Mouse (Mus musculus) cortical plate, adult 2 months (tissue): ENCODE data around the gene Rere.

ENCODE experiments used
- CTCF ChIP-seq: fragments of 200-500 bp; IDR thresholded peaks from 2 replicates; pipeline ENCODE4 v1.5.1; 2011; ENCODE audit warnings: mild to moderate bottlenecking, control low read depth, low read length; ENCODE audit not compliant: insufficient read depth; ENCODE audit errors: extremely low read depth
- POLR2A ChIP-seq: fragments of 200-500 bp; IDR thresholded peaks from 2 replicates; pipeline ENCODE4 v1.6.1; 2011; ENCODE audit warnings: mild to moderate bottlenecking, low read length, control low read depth; ENCODE audit not compliant: insufficient read depth; ENCODE audit errors: extremely low read depth

DNA sequence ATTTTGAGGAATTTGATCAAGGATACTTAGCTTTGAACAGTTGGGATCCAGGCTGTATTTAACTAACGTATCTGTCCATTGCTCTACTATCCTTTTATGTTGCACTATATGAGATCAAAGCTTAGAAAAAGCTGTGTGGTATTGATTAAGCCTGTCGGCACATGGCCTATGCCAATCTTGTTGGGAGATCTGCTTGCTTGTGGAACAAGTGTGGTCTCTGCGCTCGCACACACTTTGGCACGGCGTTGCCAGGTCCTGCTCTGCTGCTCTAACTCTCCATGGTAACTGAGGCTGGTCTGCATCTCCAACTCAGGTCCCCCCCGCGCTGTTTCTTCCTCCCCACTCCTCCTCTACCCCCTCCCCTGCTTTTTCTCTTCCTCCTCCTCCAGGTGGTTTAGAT lies 112.2 kb downstream of the Rere start:
- TF ChIP-seq CTCF (no peak), POLR2A (no peak)
